Mouse (Mus musculus): ENCODE measurements at regions not wholly inside any gene's neighbourhood (a gene's known extent, or its start where the extent isn't known, plus 50 kb on each side); places are given as distances from the start of the nearest gene placed in this dataset.

- TF ChIP-seq CTCF (IDR thresholded peaks at IDR 0.05; ENCODE audit: insufficient read depth, low read length) (no peak), POLR2A (IDR thresholded peaks at IDR 0.05; ENCODE audit: borderline replicate concordance, extremely low read depth, low read depth, low read length) (no peak)
Observed at GRCm38 (mm10) chr7:124593462-124593861, 610.8 kb downstream of the Hs3st4 start.
